Mouse (Mus musculus): ENCODE measurements at regions not wholly inside any gene's neighbourhood (a gene's known extent, or its start where the extent isn't known, plus 50 kb on each side); places are given as distances from the start of the nearest gene placed in this dataset.

DNA sequence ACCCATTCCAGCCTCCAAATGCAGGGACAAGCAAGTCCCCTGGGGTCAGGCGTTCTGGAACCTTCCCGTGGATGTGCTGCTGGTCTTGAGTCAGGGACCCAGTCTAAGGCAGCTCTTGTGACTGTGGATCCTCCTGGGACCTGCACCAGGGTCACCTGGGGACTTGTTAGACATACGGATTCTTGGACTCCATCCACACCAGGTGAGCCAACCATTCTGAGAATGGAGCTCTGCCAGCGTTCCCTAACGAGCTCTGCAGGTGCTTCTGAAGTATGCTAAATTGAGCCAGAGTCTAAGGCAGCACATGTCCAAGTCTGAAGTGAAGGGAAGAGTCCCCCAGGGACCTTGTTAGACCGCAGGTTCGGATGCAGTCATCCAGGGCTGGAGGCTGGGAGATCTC is 170.3 kb downstream of the Katnal1 start:
- Histone ChIP-seq H3K27ac (ENCODE audit: insufficient read depth, low read length) (no peak overlapping the region), H3K4me1 (ENCODE audit: control insufficient read depth, insufficient read depth, low read length) (no peaks in the 10 kb centered on the region), H3K4me3 (ENCODE audit: insufficient read depth, low read length) (no peak overlapping the region)
- no peak for TF ChIP-seq POLR2A (IDR thresholded peaks at IDR 0.05; ENCODE audit: extremely low read depth, insufficient read depth, low read length)

DNA sequence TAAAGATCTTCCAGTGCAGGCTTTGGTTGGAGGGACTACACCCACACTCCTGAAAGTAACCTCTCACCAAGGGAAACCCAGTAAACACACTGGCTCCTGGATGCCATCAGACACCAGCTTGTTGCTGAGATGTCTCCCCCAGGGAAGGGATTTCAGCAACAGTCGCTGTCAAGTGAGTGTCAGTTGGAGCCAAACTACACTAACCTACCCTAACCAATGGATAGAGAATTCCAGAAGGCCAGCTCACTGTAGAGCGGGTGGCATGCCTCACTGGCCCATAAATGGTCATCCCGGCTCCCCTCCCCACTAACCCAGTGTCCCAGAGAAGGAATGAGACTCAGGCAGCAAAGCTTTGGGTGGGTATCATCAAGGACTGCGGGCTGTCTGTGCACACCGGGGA is 171.4 kb downstream of the Katnal1 start:
- TF ChIP-seq POLR2A (IDR thresholded peaks at IDR 0.05; ENCODE audit: extremely low read depth, insufficient read depth, low read length) (no peak), CTCF (IDR thresholded peaks at IDR 0.05; ENCODE audit: extremely low read depth, insufficient read depth, low read length) (no peak)
- Histone ChIP-seq H3K4me3 (ENCODE audit: insufficient read depth, low read length) (no peak overlapping the region), H3K27ac (ENCODE audit: insufficient read depth, low read length) (no peak overlapping the region), H3K4me1 (ENCODE audit: control insufficient read depth, insufficient read depth, low read length) (no peaks in the 10 kb centered on the region)

DNA sequence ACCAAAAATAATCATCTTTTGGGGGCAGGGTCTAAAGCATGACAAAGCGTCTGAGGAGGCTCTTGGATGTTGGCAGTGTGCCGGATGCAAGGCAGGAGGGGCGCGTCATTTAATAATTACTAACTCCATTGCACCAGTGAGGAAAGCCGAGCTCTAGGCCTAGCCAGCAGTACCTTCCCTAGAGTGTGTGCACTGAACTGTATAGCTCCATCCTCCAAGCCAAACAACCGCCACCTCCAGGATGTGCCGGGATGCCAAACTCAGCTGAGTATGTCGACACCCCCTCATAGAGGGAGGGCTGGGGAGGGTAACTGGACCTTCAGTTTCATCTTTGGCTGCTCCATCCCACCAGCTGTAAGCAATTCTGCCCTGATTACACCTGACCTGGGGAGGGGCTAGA is 171.9 kb downstream of the Katnal1 start:
- no peak overlapping the region for H3K27ac ChIP-seq (ENCODE audit: insufficient read depth, low read length)
- no peak overlapping the region for H3K4me3 ChIP-seq (ENCODE audit: insufficient read depth, low read length)
- TF ChIP-seq CTCF (IDR thresholded peaks at IDR 0.05; ENCODE audit: extremely low read depth, insufficient read depth, low read length) (no peak), POLR2A (IDR thresholded peaks at IDR 0.05; ENCODE audit: extremely low read depth, insufficient read depth, low read length) (no peak)
- H3K4me1 ChIP-seq (ENCODE audit: control insufficient read depth, insufficient read depth, low read length): no peaks in the 10 kb centered on the region

DNA sequence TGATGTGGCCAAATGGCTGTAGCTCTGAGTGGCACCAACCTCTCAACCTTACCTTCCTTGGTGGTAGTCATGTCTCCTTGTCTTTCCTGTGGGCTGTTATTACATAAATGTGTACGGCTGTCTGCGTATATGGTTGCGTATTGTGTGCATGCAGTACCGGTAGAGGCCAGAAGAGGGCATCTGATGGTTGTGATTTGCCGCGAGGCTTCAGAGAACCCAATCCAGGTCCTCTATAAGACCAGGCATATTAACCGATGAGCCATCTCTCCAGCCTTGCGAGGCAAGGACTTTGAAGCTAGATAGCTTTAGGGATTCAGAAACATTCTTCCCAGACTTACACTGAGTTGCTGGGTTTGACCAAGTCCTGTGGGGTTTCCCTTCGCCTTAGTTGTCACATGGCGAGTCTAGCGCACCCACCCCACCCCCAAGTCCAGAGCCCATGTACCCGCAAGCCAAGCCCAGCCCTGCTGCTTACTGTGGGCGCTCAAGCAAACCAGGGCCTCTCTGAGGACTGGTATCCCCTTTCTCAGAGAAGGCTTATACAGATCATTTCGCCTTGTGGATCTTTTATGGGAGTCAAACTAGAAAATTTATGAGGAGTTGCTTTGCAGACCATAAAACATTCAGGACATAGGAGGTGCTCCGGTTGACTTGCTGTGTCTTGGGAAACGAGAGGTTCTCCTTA is 172.7 kb downstream of the Katnal1 start:
- no peak for TF ChIP-seq CTCF (IDR thresholded peaks at IDR 0.05; ENCODE audit: extremely low read depth, insufficient read depth, low read length)
- TF ChIP-seq POLR2A (IDR thresholded peaks at IDR 0.05; ENCODE audit: extremely low read depth, insufficient read depth, low read length): no peak
- Histone ChIP-seq H3K4me1 (ENCODE audit: control insufficient read depth, insufficient read depth, low read length) (no peaks in the 10 kb centered on the region), H3K4me3 (ENCODE audit: insufficient read depth, low read length) (no peak overlapping the region), H3K27ac (ENCODE audit: insufficient read depth, low read length) (no peak overlapping the region)

DNA sequence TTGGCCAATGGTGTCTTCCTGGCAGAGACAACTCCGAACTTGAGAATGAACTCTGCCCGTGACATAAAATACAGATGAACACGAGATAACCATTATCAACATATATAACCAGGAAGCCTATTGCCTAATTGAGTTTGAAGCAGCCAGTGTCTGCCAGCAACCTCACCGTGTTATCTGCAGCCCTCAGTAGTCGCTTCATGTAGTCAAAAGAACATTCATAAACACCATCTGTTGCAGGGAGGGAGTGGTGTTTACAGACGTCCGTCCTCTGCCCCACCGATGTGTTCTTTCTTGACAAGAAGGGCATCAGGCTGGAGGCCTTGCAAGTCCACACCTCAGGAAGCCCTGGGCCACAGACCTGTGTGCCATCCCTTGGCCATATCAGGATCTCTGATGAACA is 173.3 kb downstream of the Katnal1 start:
- no peaks in the 10 kb centered on the region for H3K4me1 ChIP-seq (ENCODE audit: control insufficient read depth, insufficient read depth, low read length)
- H3K4me3 ChIP-seq (ENCODE audit: insufficient read depth, low read length): no peak overlapping the region
- TF ChIP-seq POLR2A (IDR thresholded peaks at IDR 0.05; ENCODE audit: extremely low read depth, insufficient read depth, low read length) (no peak), CTCF (IDR thresholded peaks at IDR 0.05; ENCODE audit: extremely low read depth, insufficient read depth, low read length) (no peak)
- no peak overlapping the region for H3K27ac ChIP-seq (ENCODE audit: insufficient read depth, low read length)

DNA sequence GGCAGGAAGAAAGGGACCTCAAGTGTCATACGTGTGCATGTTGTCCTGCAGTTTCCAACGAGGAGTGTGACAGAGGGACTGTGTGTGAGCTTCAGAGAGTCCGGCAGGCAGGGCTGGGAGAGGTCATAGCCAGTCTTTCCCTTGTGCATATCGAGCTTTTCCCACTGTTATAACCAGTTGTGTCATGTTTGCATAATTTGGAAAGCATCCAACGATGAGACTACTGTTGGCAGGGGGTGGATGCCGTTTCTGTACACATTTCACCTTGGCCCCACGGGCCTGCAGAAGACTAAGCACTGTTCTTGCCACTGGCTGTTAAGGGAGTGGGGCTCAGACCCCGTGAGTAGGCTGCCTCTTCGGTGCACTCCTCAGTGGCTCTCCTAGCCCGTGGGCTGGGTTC is 174.2 kb downstream of the Katnal1 start:
- peaks cover 1% of the 10 kb centered on the region; the same call in 1 of the 2 replicates for H3K4me1 ChIP-seq (ENCODE audit: control insufficient read depth, insufficient read depth, low read length)

DNA sequence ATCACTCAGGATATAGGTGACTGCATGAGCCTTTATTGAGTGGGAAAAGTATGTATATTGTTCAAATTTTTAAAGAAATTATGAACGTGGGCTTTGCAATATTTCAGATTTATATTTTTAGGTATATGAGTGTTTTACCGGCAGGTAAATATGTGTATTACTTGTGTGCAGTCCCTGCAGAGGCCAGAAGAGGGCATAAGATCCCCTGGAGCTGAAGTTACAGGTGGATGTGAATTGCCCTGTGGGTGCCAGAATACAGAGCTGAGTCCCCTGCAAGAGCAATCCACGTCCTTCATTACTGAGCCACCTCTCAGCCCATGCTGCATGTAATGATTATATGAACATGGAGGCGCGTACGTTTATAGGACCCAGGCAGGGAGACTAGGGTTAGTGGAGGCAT is 174.8 kb downstream of the Katnal1 start:
- TF ChIP-seq POLR2A (IDR thresholded peaks at IDR 0.05; ENCODE audit: extremely low read depth, insufficient read depth, low read length) (no peak), CTCF (IDR thresholded peaks at IDR 0.05; ENCODE audit: extremely low read depth, insufficient read depth, low read length) (no peak)
- Histone ChIP-seq H3K4me1 (ENCODE audit: control insufficient read depth, insufficient read depth, low read length) (peaks cover 1% of the 10 kb centered on the region; the same call in 1 of the 2 replicates), H3K4me3 (ENCODE audit: insufficient read depth, low read length) (no peak overlapping the region), H3K27ac (ENCODE audit: insufficient read depth, low read length) (no peak overlapping the region)

More for the DNA sequence above, 174.2 kb downstream of the Katnal1 start:
- no peak overlapping the region for H3K27ac ChIP-seq (ENCODE audit: insufficient read depth, low read length)
- no peak overlapping the region for H3K4me3 ChIP-seq (ENCODE audit: insufficient read depth, low read length)
- TF ChIP-seq CTCF (IDR thresholded peaks at IDR 0.05; ENCODE audit: extremely low read depth, insufficient read depth, low read length) (no peak), POLR2A (IDR thresholded peaks at IDR 0.05; ENCODE audit: extremely low read depth, insufficient read depth, low read length) (no peak)

DNA sequence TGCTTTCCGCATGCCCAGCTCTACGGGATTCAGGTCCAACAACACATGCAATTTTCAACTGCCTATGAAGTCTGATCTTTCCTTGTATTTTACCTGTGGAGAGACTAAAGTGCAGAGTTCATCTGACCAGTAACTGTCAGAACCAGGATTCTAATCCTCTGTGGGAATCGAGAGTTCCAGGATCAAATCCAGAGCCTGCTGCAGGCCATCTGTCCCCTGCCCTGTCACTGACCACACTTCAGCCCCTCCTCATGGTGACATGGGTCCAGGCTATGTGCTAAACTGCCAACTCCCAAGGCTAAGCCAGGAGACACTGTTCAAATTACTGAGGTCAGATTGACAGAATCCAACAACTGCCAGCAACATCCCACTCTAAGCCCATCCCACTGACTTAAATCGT is 175.7 kb downstream of the Katnal1 start:
- no peak for TF ChIP-seq POLR2A (IDR thresholded peaks at IDR 0.05; ENCODE audit: extremely low read depth, insufficient read depth, low read length)
- no peak for TF ChIP-seq CTCF (IDR thresholded peaks at IDR 0.05; ENCODE audit: extremely low read depth, insufficient read depth, low read length)
- Histone ChIP-seq H3K27ac (ENCODE audit: insufficient read depth, low read length) (no peak overlapping the region), H3K4me3 (ENCODE audit: insufficient read depth, low read length) (no peak overlapping the region), H3K4me1 (ENCODE audit: control insufficient read depth, insufficient read depth, low read length) (peaks cover 1% of the 10 kb centered on the region; the same call in 1 of the 2 replicates)

DNA sequence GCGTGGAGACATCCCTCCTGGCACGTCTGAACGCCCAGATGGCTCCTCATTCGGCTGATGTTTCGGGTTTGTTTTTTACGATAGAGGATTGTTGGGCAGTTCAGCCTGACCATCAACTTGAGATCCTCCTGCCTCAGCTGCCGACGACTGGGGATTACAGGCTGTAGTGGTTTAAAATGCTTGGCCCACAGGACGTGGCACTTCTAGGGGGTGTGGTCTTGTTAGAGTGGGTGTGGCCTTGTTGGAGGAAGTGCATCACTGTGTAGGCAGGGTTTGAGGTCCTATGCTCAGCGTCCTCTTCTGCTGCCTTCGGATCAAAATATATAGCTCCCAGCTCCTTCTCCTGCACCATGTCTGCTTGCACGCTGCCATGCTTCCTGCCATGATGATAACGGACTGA is 177.1 kb downstream of the Katnal1 start:
- no peak for TF ChIP-seq POLR2A (IDR thresholded peaks at IDR 0.05; ENCODE audit: extremely low read depth, insufficient read depth, low read length)
- TF ChIP-seq CTCF (IDR thresholded peaks at IDR 0.05; ENCODE audit: extremely low read depth, insufficient read depth, low read length): no peak
- H3K27ac ChIP-seq (ENCODE audit: insufficient read depth, low read length): no peak overlapping the region

DNA sequence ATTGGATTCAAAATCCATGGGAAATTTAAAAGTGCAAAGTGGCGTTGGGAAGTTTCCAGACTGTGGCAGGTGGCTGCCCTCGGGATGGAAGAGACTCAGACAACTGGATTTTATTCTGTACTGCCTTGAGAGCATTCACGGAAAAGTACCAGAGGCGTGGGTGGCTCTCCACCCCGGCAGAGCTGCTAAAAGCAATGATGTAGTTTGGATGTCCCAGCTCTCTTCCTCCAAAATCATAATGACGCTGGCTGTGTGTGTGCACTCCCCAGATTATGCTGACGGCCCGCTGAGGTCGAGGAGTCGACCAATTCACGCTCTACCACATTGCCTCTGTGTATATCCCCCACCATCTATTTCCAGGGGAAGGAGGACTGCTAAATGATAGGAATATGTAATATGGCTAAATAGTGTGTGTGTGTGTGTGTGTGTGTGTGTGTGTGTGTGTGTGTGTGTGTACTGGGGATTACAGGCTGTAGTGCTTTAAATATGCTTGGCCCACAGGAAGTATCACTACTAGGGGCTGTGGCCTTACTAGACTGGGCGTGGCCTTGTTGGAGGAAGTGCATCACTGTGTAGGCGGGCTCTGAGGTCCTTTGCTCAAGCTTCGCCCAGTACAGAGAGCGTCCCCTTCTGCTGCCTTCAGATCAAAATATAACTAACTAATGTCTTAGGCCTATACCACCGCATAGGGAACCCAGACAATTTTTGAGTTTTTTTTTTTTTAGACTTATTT is 179.0 kb downstream of the Katnal1 start:
- no peak overlapping the region for H3K4me3 ChIP-seq (ENCODE audit: insufficient read depth, low read length)
- no peak overlapping the region for H3K27ac ChIP-seq (ENCODE audit: insufficient read depth, low read length)
- TF ChIP-seq CTCF (IDR thresholded peaks at IDR 0.05; ENCODE audit: extremely low read depth, insufficient read depth, low read length) (no peak), POLR2A (IDR thresholded peaks at IDR 0.05; ENCODE audit: extremely low read depth, insufficient read depth, low read length) (no peak)
- peaks cover 1% of the 10 kb centered on the region; the same call in 1 of the 2 replicates for H3K4me1 ChIP-seq (ENCODE audit: control insufficient read depth, insufficient read depth, low read length)

More for the DNA sequence above, 177.1 kb downstream of the Katnal1 start:
- no peak overlapping the region for H3K4me3 ChIP-seq (ENCODE audit: insufficient read depth, low read length)
- H3K4me1 ChIP-seq (ENCODE audit: control insufficient read depth, insufficient read depth, low read length): peaks cover 1% of the 10 kb centered on the region; the same call in 1 of the 2 replicates
